Mouse (Mus musculus) midbrain, embryonic 13.5 days (tissue): Measurements from ENCODE around the gene Tram1l1. TPM values are rescaled to one million over a fixed set of nuclear protein-coding genes. Genes with fewer than 3 reads are reported as not detected.

Experiments
- polyA plus RNA-seq: library from polyadenylated mRNA; unstranded; fragments of >200 nt; fragmentation: Nextera tagmentation; extraction: Ambion mirVana; gene quantifications from 2 replicates; pipeline ENCODE4 v1.2.1, GENCODE M21; 2015

Gene Tram1l1
- polyA plus RNA-seq, 1 experiment from 2014 or later = 51.4 TPM

Other genes starting within 250 kb of the Tram1l1 start
- not detected in 2 replicates for gene 1700006A11Rik, start 105.2 kb downstream of the Tram1l1 start, polyA plus RNA-seq